Mouse (Mus musculus): Measurements from ENCODE around the gene Ablim1.

Ablim1 gene

GRCm38 (mm10) chr19:57314346-57315012 is at the start of gene Ablim1:
Ablim1 (minus strand) TSS chr19:57314919.
- in situ Hi-C loops (cut with MboI; ENCODE audit: unreplicated experiment in 2 of 2) = loop anchor here in 1 of 2 experiments (25.0 kb wide), 1 partner anchor 402 kb away; no protein-coding TSS in a partner anchor

- in situ Hi-C loops (cut with MboI; ENCODE audit: unreplicated experiment in 2 of 2) = loop anchor here in 1 of 2 experiments (5.0 to 25.0 kb wide), 3 partner anchors 36 to 551 kb away; partner anchors contain the start of gene Ccdc186
These were observed 48.8 kb upstream of the Ablim1 start for GRCm38 (mm10) chr19:57363538-57363937.

- in situ Hi-C loops (cut with MboI; ENCODE audit: unreplicated experiment in 2 of 2) = loop anchor here in 1 of 2 experiments (5.0 to 25.0 kb wide), 3 partner anchors 36 to 551 kb away; partner anchors contain the start of gene Ccdc186
These were observed 48.4 kb upstream of the Ablim1 start for GRCm38 (mm10) chr19:57363076-57363475.

- in situ Hi-C loops (cut with MboI; ENCODE audit: unreplicated experiment in 2 of 2) = loop anchor here in 1 of 2 experiments (5.0 to 25.0 kb wide), 3 partner anchors 35 to 550 kb away; partner anchors contain the start of gene Ccdc186
These were observed 47.9 kb upstream of the Ablim1 start for GRCm38 (mm10) chr19:57362586-57362985.

- in situ Hi-C loops (cut with MboI; ENCODE audit: unreplicated experiment in 2 of 2) = loop anchor here in 1 of 2 experiments (5.0 to 25.0 kb wide), 3 partner anchors 35 to 550 kb away; partner anchors contain the start of gene Ccdc186
These were observed 47.2 kb upstream of the Ablim1 start for GRCm38 (mm10) chr19:57361939-57362307.

GRCm38 (mm10) chr19:57361131-57361938 is 46.6 kb upstream of the Ablim1 start:
- in situ Hi-C loops (cut with MboI; ENCODE audit: unreplicated experiment in 2 of 2) = loop anchor here in 1 of 2 experiments (5.0 to 25.0 kb wide), 3 partner anchors 34 to 549 kb away; partner anchors contain the start of gene Ccdc186

- in situ Hi-C loops (cut with MboI; ENCODE audit: unreplicated experiment in 2 of 2) = loop anchor here in 1 of 2 experiments (5.0 to 25.0 kb wide), 3 partner anchors 33 to 548 kb away; partner anchors contain the start of gene Ccdc186
These were observed 45.8 kb upstream of the Ablim1 start, which contains the start of gene Fam160b1 for GRCm38 (mm10) chr19:57360341-57361130. Fam160b1 (plus strand) TSS chr19:57360680.

GRCm38 (mm10) chr19:57359701-57360326 is 45.1 kb upstream of the Ablim1 start:
- in situ Hi-C loops (cut with MboI; ENCODE audit: unreplicated experiment in 2 of 2) = loop anchor here (5.0 to 25.0 kb wide), 4 partner anchors 33 to 548 kb away; partner anchors contain the start of gene Ccdc186 (in 1 of the 2)

GRCm38 (mm10) chr19:57358836-57359598 is 44.3 kb upstream of the Ablim1 start:
- in situ Hi-C loops (cut with MboI; ENCODE audit: unreplicated experiment in 2 of 2) = loop anchor here (5.0 to 25.0 kb wide), 2 partner anchors 37 to 547 kb away; partner anchors contain the start of gene Ccdc186 (in 1 of the 2)

GRCm38 (mm10) chr19:57358322-57358721 is 43.6 kb upstream of the Ablim1 start:
- in situ Hi-C loops (cut with MboI; ENCODE audit: unreplicated experiment in 2 of 2) = loop anchor here (5.0 to 25.0 kb wide), 2 partner anchors 36 to 546 kb away; partner anchors contain the start of gene Ccdc186 (in 1 of the 2)

- in situ Hi-C loops (cut with MboI; ENCODE audit: unreplicated experiment in 2 of 2) = loop anchor here (5.0 to 25.0 kb wide), 2 partner anchors 36 to 546 kb away; partner anchors contain the start of gene Ccdc186 (in 1 of the 2)
These were observed 43.1 kb upstream of the Ablim1 start for GRCm38 (mm10) chr19:57357811-57358210.

GRCm38 (mm10) chr19:57357244-57357643 is 42.5 kb upstream of the Ablim1 start:
- in situ Hi-C loops (cut with MboI; ENCODE audit: unreplicated experiment in 2 of 2) = loop anchor here (5.0 to 25.0 kb wide), 2 partner anchors 35 to 545 kb away; partner anchors contain the start of gene Ccdc186 (in 1 of the 2)

- in situ Hi-C loops (cut with MboI; ENCODE audit: unreplicated experiment in 2 of 2) = loop anchor here (5.0 to 25.0 kb wide), 2 partner anchors 34 to 544 kb away; partner anchors contain the start of gene Ccdc186 (in 1 of the 2)
These were observed 41.6 kb upstream of the Ablim1 start for GRCm38 (mm10) chr19:57356273-57356672.

- in situ Hi-C loops (cut with MboI; ENCODE audit: unreplicated experiment in 2 of 2) = loop anchor here (5.0 to 25.0 kb wide), 2 partner anchors 33 to 543 kb away; partner anchors contain the start of gene Ccdc186 (in 1 of the 2)
These were observed 40.9 kb upstream of the Ablim1 start for GRCm38 (mm10) chr19:57355451-57356251.

GRCm38 (mm10) chr19:57354715-57355114 is 40.0 kb upstream of the Ablim1 start:
- in situ Hi-C loops (cut with MboI; ENCODE audit: unreplicated experiment in 2 of 2) = loop anchor here (5.0 to 25.0 kb wide), 2 partner anchors 32 to 542 kb away; partner anchors contain the start of gene Ccdc186 (in 1 of the 2)

GRCm38 (mm10) chr19:57354050-57354449 is 39.3 kb upstream of the Ablim1 start:
- in situ Hi-C loops (cut with MboI; ENCODE audit: unreplicated experiment in 2 of 2) = loop anchor here in 1 of 2 experiments (25.0 kb wide), 1 partner anchor 542 kb away; the partner anchor contains the start of gene Ccdc186

GRCm38 (mm10) chr19:57353228-57353627 is 38.5 kb upstream of the Ablim1 start:
- in situ Hi-C loops (cut with MboI; ENCODE audit: unreplicated experiment in 2 of 2) = loop anchor here in 1 of 2 experiments (25.0 kb wide), 1 partner anchor 541 kb away; the partner anchor contains the start of gene Ccdc186

All from v-Abl transformed pro-B cells (cell line).